In the genomic region with DNA sequence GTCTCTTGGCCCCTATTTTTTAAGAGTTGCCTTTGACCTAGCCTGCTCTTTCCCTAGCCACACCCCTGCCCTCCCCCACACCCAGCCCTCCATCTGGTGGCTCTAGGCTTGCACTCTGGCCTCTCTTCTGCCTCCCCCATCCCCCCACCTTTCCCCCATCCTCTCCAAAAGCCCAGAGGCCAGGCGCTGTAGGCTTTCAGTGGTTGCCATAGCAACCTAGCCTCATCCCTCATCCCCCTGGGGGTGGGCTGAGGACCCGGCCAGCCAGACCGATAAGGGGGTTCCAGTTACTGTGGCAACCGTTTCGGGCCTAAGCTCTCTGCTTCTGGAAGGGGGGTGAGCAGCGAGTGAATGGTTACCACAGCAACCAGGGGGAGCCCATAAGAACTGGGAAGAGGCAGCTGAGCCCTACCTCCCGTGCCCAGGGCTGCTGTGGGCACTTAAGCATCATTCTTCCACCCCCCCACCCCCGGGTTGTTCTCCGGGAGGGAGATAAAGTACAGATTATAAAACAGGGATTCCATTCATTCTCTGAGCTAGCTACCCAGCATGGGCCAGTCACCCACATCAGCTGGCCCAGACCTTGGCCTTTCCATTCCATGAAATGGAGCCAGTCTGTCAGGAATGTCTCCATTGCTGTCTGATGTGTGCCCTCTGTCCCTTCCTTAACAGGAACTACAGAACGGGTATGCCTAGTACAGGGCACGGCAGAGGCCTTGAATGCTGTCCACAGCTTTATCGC, we compare ENCODE assay signal across 11 mouse cellular contexts. TPM values are rescaled to one million over a fixed set of nuclear protein-coding genes. Genes with fewer than 3 reads are reported as not detected.
DNase-seq lines count a peak whose midpoint lies in the region; ATAC-seq and TF ChIP-seq lines count a peak whose summit lies in the region.
"Had no signal": no experiment of that assay in that cellular context is flagged by ENCODE, and none has a peak within 500 bp of the region (broad histone marks: within the 10 kb centered on the region; RNA-seq: fewer than 3 reads in every experiment).

No protein-coding gene starts in this region.

- peak; percentile 93 for ATAC-seq in midbrain, embryonic 14.5 days (ENCODE audit: low FRiP score, low TSS enrichment)
- ATAC-seq: activated CD4-positive, CD25-positive, alpha-beta regulatory T cell, adult 4 months had no signal

- peak overlapping the region; percentile 45 for H3K4me2 ChIP-seq in midbrain, embryonic 14.5 days (ENCODE audit: low read length)
- H3K4me2 ChIP-seq: intestine, embryonic 15.5 days had no signal

- peaks cover 21% of the 10 kb centered on the region for H3K27me3 ChIP-seq in E14TG2a.4 (ENCODE audit: insufficient read depth, low read length)
- no peaks in the 10 kb centered on the region for H3K27me3 ChIP-seq in forebrain, embryonic 10.5 days (ENCODE audit: poor library complexity, severe bottlenecking)
- H3K27me3 ChIP-seq in midbrain, embryonic 14.5 days (ENCODE audit: control insufficient read depth, insufficient read depth, low read length), result no peaks in the 10 kb centered on the region

- DNase-seq in cerebellum, postnatal 4 days (ENCODE audit: low spot score in 2 of 2), result peak; percentile 45 to 77
- DNase-seq in cerebellum, adult 8-10 months, result no peak
- peak; percentile 86 for DNase-seq in forebrain, embryonic 10.5 days (ENCODE audit: extremely low spot score, low spot score)
- peak; percentile 97 for DNase-seq in midbrain, embryonic 14.5 days
- no peak for DNase-seq in ovary, adult 18-20 months (ENCODE audit: low spot score)
- no peak for DNase-seq in adrenal gland, postnatal 4 days (ENCODE audit: low spot score in 2 of 2)
- DNase-seq in spleen, adult 12 weeks (ENCODE audit: low spot score), result no peak

- H3K4me1 ChIP-seq in E14TG2a.4 (replicated peaks; ENCODE audit: low read depth, low read length), result peaks cover 50% of the 10 kb centered on the region
- peaks cover 46% of the 10 kb centered on the region for H3K4me1 ChIP-seq in forebrain, embryonic 10.5 days
- peaks cover 44% of the 10 kb centered on the region for H3K4me1 ChIP-seq in midbrain, embryonic 14.5 days (ENCODE audit: control insufficient read depth, insufficient read depth, low read length)
- H3K4me1 ChIP-seq: intestine, embryonic 15.5 days had no signal

- 21% methylated on average over 12 of the region's 12 CpGs for WGBS in forebrain, embryonic 10.5 days
- whole genome bisulfite sequencing in midbrain, embryonic 14.5 days, result 7% methylated on average over 12 of the region's 12 CpGs

- TF ChIP-seq CTCF in E14TG2a.4 (conservative IDR thresholded peaks at IDR 0.05; ENCODE audit: low read length), result no peak

- peaks cover 7% of the 10 kb centered on the region; the same call in 1 of the 2 replicates for H3K9me3 ChIP-seq in E14TG2a.4 (ENCODE audit: low read length)
- H3K9me3 ChIP-seq in forebrain, embryonic 10.5 days, result no peaks in the 10 kb centered on the region
- no peaks in the 10 kb centered on the region for H3K9me3 ChIP-seq in midbrain, embryonic 14.5 days (ENCODE audit: control insufficient read depth, low read length)
- H3K9me3 ChIP-seq: intestine, embryonic 15.5 days had no signal

- H3K36me3 ChIP-seq in E14TG2a.4 (ENCODE audit: insufficient read depth, low read length), result no peaks in the 10 kb centered on the region; the same call in 1 of the 2 replicates
- H3K36me3 ChIP-seq in forebrain, embryonic 10.5 days (replicated peaks), result peaks cover 42% of the 10 kb centered on the region
- peaks cover 64% of the 10 kb centered on the region for H3K36me3 ChIP-seq in midbrain, embryonic 14.5 days (ENCODE audit: control insufficient read depth, insufficient read depth, low read length)
- H3K36me3 ChIP-seq: intestine, embryonic 15.5 days had no signal

- H3K4me3 ChIP-seq in E14TG2a.4 (replicated peaks; ENCODE audit: low read length), result 0 out of 2 replicates have a peak overlapping the region, but pooled peaks have one; percentile 68
- peak overlapping the region; percentile 40 for H3K4me3 ChIP-seq in forebrain, embryonic 10.5 days
- H3K4me3 ChIP-seq in midbrain, embryonic 14.5 days (replicated peaks; ENCODE audit: low read depth, low read length), result 0 out of 2 replicates have a peak overlapping the region, but pooled peaks have one; percentile 9
- H3K4me3 ChIP-seq: intestine, embryonic 15.5 days had no signal

- peak overlapping the region; percentile 87 for H3K27ac ChIP-seq in forebrain, embryonic 10.5 days
- H3K27ac ChIP-seq in midbrain, embryonic 14.5 days (replicated peaks; ENCODE audit: low read depth, low read length), result peak overlapping the region; percentile 91
- H3K27ac ChIP-seq: intestine, embryonic 15.5 days; liver, embryonic 14.5 days had no signal

- peak overlapping the region; percentile 18; the same call in 1 of the 2 replicates for H3K9ac ChIP-seq in midbrain, embryonic 14.5 days (replicated peaks; ENCODE audit: low read length)
- H3K9ac ChIP-seq: intestine, embryonic 15.5 days; liver, embryonic 14.5 days had no signal

RNA-seq across cellular contexts. Expression of a gene that starts 24.3 kb away (rescaled TPM):
- polyA plus RNA-seq in forebrain, embryonic 10.5 days (2016; fragmentation: Nextera tagmentation; extraction: Ambion mirVana), result 2.2 and 2.9 TPM in 2 replicates
- 18.6 and 20.7 TPM in 2 replicates for polyA plus RNA-seq in midbrain, embryonic 14.5 days (2014; fragmentation: Nextera tagmentation; extraction: Ambion mirVana)
- 1 to 10 TPM; 7.8 to 8.2 TPM for total RNA-seq in adrenal gland, postnatal 4 days (2021)
- polyA plus RNA-seq: activated CD4-positive, CD25-positive, alpha-beta regulatory T cell, adult 4 months had no signal

RNA-seq across cellular contexts. Expression of a gene that starts 37.2 kb away (rescaled TPM):
- 0.15 TPM in 1 of 2 replicates, not detected in the other for polyA plus RNA-seq in forebrain, embryonic 10.5 days (2016; fragmentation: Nextera tagmentation; extraction: Ambion mirVana)
- 0.58 and 0.86 TPM in 2 replicates for polyA plus RNA-seq in midbrain, embryonic 14.5 days (2014; fragmentation: Nextera tagmentation; extraction: Ambion mirVana)
- under 1 TPM in 1 of 2 experiments, not detected in 1; 0.20 TPM for total RNA-seq in adrenal gland, postnatal 4 days (2021)
- polyA plus RNA-seq: intestine, embryonic 15.5 days; liver, embryonic 14.5 days had no signal

RNA-seq across cellular contexts. Expression of a gene that starts 39.7 kb away (rescaled TPM):
- polyA plus RNA-seq in forebrain, embryonic 10.5 days (2016; fragmentation: Nextera tagmentation; extraction: Ambion mirVana), result 30.0 and 31.0 TPM in 2 replicates
- 16.1 and 18.5 TPM in 2 replicates for polyA plus RNA-seq in midbrain, embryonic 14.5 days (2014; fragmentation: Nextera tagmentation; extraction: Ambion mirVana)
- total RNA-seq in adrenal gland, postnatal 4 days (2021), result 10 to 100 TPM; 16.5 to 19.2 TPM

RNA-seq across cellular contexts. Expression of a gene that starts 41.1 kb away (rescaled TPM):
- polyA plus RNA-seq in forebrain, embryonic 10.5 days (2016; fragmentation: Nextera tagmentation; extraction: Ambion mirVana), result 3.9 and 4.4 TPM in 2 replicates
- polyA plus RNA-seq in midbrain, embryonic 14.5 days (2014; fragmentation: Nextera tagmentation; extraction: Ambion mirVana), result 4.2 and 4.8 TPM in 2 replicates
- 1 to 10 TPM; 7.2 to 8.3 TPM for total RNA-seq in adrenal gland, postnatal 4 days (2021)

RNA-seq across cellular contexts. Expression of a gene that starts 53.9 kb away (rescaled TPM):
- 21.3 and 22.1 TPM in 2 replicates for polyA plus RNA-seq in forebrain, embryonic 10.5 days (2016; fragmentation: Nextera tagmentation; extraction: Ambion mirVana)
- polyA plus RNA-seq in midbrain, embryonic 14.5 days (2014; fragmentation: Nextera tagmentation; extraction: Ambion mirVana), result 30.8 and 34.2 TPM in 2 replicates
- 10 to 100 TPM; 44.3 to 49.1 TPM for total RNA-seq in adrenal gland, postnatal 4 days (2021)

Comparison
In these comparisons a context has a peak if more than half of its experiments do, and no peak if none do; other contexts are left out.
1. DNase-seq: peak in cerebellum, postnatal 4 days (2 of 2), forebrain, embryonic 10.5 days (single experiment) and midbrain, embryonic 14.5 days (single experiment); none in cerebellum, adult 8-10 months (single experiment), ovary, adult 18-20 months (single experiment), adrenal gland, postnatal 4 days (0 of 2) and spleen, adult 12 weeks (single experiment).
2. H3K4me3 ChIP-seq: peak in every context shown above with its lines; median percentile 68 in E14TG2a.4; 40 in forebrain, embryonic 10.5 days; 9 in midbrain, embryonic 14.5 days.